Mouse (Mus musculus) cerebellum, adult 2 months (tissue): ENCODE data around the gene Taar7d.

Experiments
- CTCF ChIP-seq: fragments of 200-500 bp; IDR thresholded peaks from 2 replicates; pipeline ENCODE4 v1.5.1; 2011; ENCODE audit warnings: low read depth, mild to moderate bottlenecking, control low read depth, low read length, moderate library complexity, borderline replicate concordance; ENCODE audit not compliant: insufficient read depth
- POLR2A ChIP-seq: fragments of 200-500 bp; IDR thresholded peaks from 2 replicates; pipeline ENCODE4 v1.6.1; 2011; ENCODE audit warnings: low read length, control low read depth, borderline replicate concordance; ENCODE audit not compliant: insufficient read depth

DNA sequence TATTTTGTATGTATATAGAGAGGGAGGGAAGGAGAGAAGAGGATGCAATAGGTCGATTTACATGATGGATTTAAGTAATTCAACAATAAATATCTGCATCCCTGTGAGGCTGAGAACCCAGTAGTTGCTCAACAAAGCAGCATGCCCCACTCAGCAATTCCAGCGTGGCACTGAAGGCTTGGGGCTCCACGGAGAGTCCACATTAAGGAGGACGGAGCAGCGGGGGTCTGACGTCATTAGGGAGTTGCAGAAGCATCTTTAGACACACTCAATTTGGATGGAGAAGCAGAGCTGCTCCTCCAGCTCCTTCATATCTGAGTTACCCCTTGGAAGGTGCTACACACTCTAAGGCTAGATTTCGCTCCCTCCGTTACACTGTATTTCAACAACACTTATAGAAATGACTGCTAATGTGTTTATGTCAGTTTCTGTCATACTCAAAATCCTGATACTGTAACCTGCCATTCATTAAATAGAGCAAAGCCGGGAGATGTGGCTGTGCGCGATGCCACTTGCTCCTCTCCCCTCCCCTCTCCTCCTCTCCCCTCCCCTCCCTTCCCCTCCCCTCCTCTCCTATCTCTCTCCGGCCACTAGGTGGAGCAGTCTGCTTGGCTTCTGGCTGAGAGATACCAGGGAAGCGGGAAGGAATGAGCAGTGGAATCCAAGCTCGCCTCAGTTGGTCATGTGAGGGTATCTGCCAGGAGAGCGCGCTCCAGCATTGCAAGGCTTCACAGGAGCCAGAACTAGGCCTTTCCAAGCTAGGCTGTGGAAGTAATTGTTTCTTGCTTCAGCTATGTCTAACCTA lies 47.9 kb upstream of the Taar7d start:
- TF ChIP-seq CTCF (peak; percentile 64), POLR2A (no peak)
